Mouse (Mus musculus): ENCODE measurements around the gene Zfp94.

Zfp94 gene

DNA sequence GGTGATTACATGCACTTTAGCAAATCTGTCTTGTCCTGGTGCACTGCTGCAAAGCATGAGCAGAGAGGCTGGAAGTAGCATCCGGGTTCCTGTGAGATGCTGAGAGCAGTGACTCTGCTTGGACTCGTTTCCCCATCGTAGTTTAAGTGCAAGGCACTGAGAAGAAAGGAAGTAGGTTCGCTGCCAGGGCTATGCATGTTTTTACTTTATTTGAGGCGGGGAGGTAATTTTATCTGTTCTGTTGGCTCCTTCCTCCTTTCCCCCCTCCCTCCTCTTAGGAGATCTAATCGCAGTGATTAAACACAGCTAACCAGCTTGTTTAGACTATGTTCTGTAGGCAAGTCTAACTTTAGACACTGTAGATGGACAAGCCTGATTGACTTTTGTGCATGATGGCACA, 2.5 kb upstream of the Zfp94 start:
- no peak for DNase-seq (ENCODE audit: low read depth, low spot score)

DNA sequence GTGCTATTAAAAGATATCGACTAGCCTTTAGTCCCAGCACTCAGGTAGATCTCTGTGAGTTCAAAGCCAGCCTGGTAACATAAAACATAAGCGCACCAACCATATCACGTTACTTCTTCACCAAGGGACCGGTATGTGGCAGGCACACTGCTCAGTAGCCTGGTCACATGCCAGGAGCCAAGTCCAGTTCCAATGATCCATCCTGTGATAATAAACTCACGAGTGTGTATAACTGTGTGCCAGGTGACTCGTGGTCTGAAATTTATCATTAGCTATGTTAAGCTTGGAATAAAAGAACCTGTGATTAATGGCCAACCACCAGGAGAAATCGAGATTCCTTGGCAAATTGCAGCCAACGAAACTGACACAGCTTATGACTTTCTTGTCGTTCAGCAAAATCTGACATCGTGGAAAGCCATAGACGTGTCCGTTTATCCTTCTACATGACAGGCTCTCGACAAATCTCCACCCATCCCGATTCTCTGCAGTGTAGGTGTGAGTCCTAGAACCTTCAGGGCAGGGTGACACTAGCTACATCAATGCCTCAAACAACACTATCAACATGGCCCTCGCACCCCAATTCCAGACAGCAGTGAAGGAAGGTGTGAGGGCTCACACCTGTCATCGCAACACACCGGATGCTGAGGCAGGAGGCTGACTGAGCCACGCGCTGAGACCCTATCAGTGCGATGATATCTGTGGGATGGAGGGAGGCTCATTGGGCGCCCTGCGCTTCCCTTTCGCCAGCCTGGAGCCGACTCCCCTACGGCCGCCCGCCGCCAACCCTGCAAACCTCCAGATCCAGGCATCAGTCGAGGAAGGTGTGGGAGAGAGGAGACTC, 520 bp downstream of the Zfp94 start:
- no peak for DNase-seq (ENCODE audit: low read depth, low spot score)

- no peak for DNase-seq (ENCODE audit: low read depth, low spot score)
These were observed 15.6 kb downstream of the Zfp94 start, which contains the start of gene Zfp61 for GRCm38 (mm10) chr7:24300771-24301282. Zfp61 (minus strand) TSS chr7:24301232.

DNA sequence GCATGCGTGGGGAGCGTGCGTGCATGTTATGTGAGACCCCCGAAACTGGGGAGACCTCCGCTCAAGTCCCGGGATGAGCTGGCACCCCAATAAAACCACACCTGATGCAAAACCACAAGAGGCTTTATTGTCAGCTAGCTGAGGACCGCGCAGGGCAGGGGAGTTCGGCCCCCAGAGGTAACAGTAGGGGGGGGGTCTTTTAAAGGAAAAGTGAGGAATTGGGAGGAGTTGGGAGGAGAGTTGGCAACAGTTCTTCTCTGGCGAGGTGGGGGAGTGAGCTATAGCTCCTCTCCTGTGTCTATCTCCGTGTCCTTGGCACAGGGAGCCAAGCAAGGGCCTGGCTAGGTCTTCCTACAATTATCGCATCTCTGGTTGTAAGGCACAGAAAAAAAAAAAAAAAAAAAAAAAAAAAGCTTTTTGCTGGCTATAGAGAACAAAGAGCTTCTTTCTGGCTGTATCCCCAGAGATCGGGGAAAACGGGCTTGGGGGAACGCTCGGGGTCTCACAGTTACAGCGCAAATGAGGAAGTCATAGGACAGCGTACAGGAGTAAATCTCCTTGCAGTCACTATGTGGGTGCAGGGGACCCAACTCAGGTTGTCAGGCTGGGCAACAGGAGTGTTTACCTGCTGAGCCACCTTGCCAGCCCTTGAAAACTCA, 16.5 kb downstream of the Zfp94 start:
- no peak for DNase-seq (ENCODE audit: low read depth, low spot score)

DNA sequence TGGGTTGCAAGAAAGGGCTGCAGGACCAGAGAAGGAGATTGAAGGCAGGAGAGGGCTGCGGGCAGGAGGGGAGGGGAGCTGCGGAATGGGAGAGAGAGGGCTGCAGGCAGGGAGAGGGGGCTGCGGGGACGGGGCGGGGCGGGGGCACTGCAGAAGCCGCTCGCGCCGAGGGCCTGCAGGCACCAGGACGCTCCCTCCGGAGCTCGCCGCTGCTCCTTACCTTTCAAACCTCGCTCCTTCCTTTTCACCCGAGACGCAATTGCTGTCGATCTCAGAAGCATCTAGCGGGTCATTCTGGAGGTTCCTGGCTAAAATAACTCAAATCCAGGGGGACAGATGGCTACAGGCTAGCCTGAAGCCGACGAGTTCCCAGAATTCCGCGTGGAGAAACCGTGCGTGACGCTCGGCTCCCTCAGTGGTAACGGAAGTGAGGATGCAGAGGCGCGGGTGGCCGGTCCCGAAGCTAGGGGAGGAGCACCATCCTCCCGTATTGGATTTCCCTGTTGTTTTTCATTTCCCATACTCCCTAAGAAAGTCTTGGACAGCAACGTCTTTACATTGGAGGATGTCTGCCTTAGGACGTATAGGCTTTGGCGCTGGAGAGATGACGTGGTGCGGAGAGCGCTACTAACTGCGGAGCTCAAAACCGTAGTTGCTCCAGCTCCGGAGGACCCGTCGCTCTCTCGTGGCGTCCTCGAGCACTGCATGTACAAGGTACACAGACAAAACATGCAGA, 17.3 kb downstream of the Zfp94 start:
- peak; percentile 96 for DNase-seq (ENCODE audit: low read depth, low spot score)

- no peak for DNase-seq (ENCODE audit: low read depth, low spot score)
These were observed 17.9 kb downstream of the Zfp94 start for GRCm38 (mm10) chr7:24298635-24298972.

DNA sequence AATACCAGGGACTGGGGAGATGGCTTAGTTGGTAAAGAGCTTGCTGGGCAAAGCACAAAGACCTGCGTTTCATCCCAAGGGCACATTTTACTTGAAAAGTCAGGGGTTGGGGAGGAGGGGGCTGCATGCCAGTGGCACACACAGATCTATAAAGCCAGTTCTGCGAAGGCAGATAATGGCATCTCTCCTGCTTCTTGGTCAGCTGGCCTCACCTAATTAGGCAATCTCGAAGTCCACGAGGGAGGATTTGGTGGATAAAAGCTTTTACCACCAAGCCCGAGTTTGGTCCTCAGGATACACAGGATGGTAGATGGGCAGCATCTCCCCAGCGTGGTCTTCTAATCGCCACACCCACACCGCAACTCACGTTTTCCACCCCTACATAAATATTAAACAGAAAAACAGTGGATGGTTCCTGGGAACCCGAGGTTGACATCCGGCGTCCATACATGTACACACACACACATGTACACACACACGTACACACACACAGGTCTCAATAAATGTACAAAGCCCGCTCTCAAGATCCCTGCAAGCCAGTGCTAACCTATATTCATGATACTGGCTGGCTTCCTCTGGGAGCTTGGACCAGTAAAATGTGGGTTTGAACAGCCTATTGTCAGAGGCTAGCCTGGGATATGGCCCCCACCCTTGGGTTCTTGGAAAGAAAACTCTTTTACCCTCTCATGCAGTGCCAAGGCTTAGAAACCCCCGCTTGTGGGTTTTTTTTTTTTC, 18.9 kb downstream of the Zfp94 start:
- DNase-seq (ENCODE audit: low read depth, low spot score), result no peak

GRCm38 (mm10) chr7:24296386-24296785, 20.1 kb downstream of the Zfp94 start:
- no peak for DNase-seq (ENCODE audit: low read depth, low spot score)

- DNase-seq (ENCODE audit: low read depth, low spot score), result no peak
These were observed 21.1 kb downstream of the Zfp94 start for GRCm38 (mm10) chr7:24295376-24295775.

DNA sequence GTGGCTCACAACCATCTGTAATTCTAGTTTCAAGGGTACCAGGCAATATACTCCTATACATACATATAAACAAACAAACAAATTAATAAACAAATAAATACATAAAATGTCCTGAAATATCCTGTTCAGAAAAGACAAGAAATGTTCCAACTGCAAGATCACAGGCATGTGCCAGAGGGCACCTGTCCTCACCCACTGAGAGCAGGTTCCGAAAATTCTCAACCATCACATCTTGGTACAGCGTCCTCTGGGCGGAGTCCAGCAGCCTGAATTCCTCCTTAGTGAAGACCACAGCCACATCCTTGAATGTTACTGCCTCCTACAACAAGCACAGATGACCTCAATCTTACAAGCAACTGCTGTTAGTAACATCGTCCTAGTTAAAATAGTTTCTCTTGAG, 21.7 kb downstream of the Zfp94 start:
- no peak for DNase-seq (ENCODE audit: low read depth, low spot score)

DNA sequence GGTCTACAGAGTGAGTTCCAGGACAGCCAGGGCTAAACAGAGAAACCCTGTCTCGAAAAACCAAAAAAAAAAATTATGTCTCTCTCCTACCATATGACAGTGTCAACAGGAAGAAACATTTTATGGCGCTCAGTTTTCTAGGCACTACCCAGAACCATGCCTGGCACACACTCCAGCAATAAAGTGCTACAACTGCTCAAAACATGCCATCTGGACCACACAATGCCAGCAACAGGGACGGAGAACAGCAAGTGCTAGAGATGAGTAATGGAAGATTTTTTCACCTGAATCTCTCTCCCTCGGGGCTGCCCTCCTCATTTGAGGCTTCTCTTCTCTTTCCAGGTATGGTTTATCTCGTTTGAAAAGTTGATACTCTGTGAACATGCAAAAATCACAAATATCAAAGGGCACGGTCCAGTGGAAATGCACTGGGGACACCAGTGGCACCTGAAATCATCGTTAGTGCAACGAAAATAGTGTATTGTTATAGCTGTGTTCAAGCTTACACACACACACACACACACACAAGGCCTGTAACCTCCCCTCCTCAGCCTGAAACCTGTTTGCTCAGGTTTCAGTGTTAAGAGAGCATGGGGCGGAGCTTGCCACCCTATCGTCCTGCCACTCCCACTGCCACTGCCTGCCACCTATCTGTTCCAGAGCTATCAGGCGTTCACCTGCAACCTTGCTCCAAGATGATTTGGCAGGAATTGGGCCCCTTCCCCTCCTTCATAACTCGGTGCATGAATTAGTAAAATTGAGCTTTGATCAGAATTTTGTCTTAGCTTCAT, 23.2 kb downstream of the Zfp94 start:
- no peak for DNase-seq (ENCODE audit: low read depth, low spot score)

DNA sequence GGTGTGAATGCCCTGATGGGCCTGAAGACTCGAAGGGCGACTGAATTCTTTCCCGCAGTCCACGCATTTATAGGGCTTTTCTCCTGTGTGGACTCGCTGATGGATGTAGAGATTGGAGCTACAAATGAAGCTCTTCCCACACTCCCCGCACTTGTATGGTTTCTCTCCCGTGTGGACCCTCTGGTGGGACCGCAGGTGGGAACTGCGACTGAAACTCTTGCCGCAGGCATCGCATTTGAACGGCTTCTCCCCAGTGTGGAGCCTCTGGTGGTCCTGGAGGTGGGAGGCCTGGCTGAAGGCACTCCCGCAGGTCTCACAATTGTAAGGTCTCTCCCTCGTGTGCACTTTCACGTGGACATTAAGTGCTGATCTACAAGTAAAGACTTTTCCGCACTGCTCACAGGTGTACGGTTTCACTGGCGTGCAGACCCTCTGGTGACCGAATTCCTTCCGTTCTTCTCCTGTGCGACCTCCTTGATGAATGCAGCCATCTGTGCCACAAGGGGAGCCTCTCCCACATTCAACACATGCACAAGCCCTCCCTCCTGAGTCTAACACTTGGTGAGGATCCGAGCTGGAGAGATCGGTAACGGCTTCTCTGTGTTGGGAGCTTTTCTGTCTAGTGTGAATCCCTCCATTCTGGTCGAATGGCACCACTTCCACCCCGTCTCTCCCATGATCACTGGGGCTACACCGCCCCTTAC, 24.9 kb downstream of the Zfp94 start:
- DNase-seq (ENCODE audit: low read depth, low spot score), result no peak

DNA sequence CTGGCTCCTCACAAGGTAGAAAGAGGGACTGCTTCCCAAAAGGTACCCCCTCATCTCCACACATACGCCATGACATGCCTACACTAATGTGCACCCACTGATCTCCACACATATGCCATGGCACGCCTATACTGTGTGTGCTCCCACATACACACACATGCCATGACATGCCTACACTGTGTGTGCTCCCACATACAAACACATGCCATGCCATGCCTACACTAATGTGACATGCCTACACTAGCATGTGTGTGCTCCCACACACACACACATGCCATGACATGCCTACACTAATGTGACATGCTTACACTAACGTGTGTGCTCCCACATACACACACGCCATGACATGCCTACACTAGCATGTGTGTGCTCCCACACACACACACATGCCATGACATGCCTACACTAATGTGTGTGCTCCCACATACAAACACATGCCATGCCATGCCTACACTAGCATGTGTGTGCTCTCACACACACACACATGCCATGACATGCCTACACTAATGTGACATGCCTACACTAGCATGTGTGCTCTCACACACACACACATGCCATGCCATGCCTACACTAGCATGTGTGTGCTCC, 26.3 kb downstream of the Zfp94 start:
- no peak for DNase-seq (ENCODE audit: low read depth, low spot score)

- DNase-seq (ENCODE audit: low read depth, low spot score), result no peak
These were observed 28.0 kb downstream of the Zfp94 start for GRCm38 (mm10) chr7:24288512-24288911.

DNA sequence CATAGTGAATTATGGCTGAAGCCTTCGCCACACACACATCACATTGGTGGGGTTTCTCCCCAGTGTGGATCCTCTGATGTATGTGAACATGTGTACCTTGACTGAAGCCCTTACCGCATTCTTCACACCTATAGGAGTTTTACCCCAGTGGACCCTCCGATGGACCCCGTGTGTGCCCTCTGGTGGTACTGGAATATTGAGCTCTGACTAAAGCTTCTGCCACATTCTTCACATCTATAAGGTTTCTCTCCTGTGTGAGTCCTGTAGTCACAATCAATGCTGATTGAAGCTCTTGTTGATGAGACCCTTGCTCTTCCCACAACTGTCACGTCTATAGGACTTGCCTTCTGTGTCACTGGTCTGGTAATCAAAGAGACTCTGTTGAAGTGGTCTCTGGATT, 28.8 kb downstream of the Zfp94 start:
- DNase-seq (ENCODE audit: low read depth, low spot score), result peak; percentile 58

DNA sequence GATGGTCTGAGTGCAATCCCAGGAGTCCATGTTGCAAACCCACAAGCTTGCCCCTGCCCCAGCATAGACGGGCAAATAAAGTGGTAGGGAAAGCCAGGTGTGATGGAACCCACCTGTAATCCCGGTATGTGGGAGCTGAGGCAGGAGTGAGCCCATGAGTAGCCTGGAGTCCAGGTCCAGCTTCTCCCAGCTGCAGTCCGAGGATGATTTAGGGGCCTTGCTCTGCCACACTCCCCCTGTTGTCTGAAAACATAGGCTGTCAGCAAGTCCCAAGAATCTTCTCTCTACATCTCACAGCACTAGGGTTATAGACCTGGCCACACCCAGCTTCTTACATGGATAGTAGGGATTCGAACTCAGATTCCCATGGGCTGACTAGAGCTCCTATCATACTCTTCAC, 29.6 kb downstream of the Zfp94 start:
- no peak for DNase-seq (ENCODE audit: low read depth, low spot score)

GRCm38 (mm10) chr7:24286090-24286489, 30.4 kb downstream of the Zfp94 start:
- no peak for DNase-seq (ENCODE audit: low read depth, low spot score)

DNA sequence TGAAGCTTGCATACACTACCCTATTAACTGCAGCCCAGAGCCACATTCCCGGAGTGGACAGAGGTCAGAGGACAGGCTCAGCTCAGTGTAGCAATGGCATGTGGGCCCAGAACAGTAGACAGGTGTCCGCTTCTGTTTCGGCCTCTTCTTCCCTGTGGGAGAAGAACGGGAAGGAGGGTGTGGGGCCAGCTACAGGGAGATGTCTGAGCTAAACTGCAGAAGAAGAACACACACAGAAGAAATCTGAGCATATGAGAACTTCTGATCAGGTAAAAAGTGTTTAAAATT, 35.7 kb downstream of the Zfp94 start:
- DNase-seq (ENCODE audit: low read depth, low spot score), result no peak

- DNase-seq (ENCODE audit: low read depth, low spot score), result peak; percentile 72
These were observed 36.2 kb downstream of the Zfp94 start for GRCm38 (mm10) chr7:24280031-24280857.
